Mouse (Mus musculus): ENCODE results near the gene Sh3gl1. TPM values are rescaled to one million over a fixed set of nuclear protein-coding genes. Genes with fewer than 3 reads are reported as not detected.

Gene Sh3gl1
- polyA plus RNA-seq, 1 experiment from 2014 or later, result 171 TPM

DNA sequence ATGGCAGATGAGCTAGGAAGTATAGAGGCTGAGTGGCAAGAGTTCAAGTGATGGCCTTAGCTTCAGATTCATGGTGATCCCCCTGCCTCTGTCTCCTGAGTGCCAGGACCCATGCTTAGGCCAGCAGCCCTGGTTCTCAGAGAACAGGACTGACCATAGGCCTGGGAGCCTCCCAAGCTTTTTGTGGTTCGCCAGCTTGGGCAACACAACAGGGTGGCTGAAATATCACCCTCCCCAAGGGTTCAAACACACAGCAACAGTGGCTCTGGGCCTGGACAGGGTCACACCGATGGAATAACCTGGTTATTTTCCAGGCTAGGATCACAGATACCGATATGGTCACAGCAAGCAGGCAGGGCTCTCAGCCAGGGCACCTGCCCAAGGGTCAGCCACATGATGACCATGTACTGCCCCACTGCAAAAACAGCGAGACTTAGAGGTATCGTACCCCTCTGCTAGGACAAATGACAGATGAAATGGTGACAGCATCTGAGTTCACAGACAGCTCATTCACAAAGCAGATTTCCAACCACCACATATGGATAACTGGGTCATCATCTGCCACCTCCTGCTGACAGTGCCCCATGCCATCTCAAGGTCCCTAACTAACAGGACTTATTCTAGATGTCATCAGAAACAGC, 8.5 kb downstream of the Sh3gl1 start:
- Histone ChIP-seq H3K9me3 (no peaks in the 10 kb centered on the region), H3K36me3 (peaks cover 82% of the 10 kb centered on the region), H3K27ac (no peak overlapping the region), H3K4me3 (replicated peaks) (no peak overlapping the region), H3K4me1 (replicated peaks) (peaks cover 26% of the 10 kb centered on the region; the same call in 1 of the 2 replicates), H3K4me2 (no peak overlapping the region), H3K27me3 (no peaks in the 10 kb centered on the region), H3K9ac (replicated peaks) (no peak overlapping the region)
- 86% methylated on average over 5 of the region's 5 CpGs for WGBS
- no peak for ATAC-seq (ENCODE audit: insufficient number of reproducible peaks, insufficient read depth, low FRiP score, low TSS enrichment, low read depth)

DNA sequence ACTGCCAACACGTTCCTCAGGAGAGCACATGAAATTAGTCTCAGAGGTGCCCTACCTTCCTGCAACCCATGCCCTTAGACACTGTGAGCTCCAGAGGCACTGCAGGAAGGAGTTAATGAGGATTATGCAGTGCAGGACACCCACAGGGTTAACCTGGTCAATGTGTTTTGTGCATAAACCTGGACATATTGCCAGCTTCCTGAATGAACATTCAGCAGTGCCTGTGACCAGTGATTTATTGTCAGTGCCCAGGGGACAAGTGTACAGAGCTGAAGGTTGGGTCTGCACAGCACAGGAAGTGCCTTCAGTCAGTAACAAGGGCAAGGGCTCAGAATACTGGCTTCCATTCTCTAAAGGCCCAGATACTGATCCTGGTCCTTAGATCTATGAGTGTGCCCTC, 9.6 kb downstream of the Sh3gl1 start:
- H3K4me2 ChIP-seq, result no peak overlapping the region
- no peaks in the 10 kb centered on the region for H3K9me3 ChIP-seq
- H3K27me3 ChIP-seq, result no peaks in the 10 kb centered on the region
- peaks cover 81% of the 10 kb centered on the region for H3K36me3 ChIP-seq
- 31% methylated on average over 1 of the region's 1 CpGs for WGBS
- no peak overlapping the region for H3K4me3 ChIP-seq (replicated peaks)
- H3K27ac ChIP-seq, result no peak overlapping the region
- no peak overlapping the region for H3K9ac ChIP-seq (replicated peaks)
- H3K4me1 ChIP-seq (replicated peaks), result peaks cover 18% of the 10 kb centered on the region
- no peak for ATAC-seq (ENCODE audit: insufficient number of reproducible peaks, insufficient read depth, low FRiP score, low TSS enrichment, low read depth)

DNA sequence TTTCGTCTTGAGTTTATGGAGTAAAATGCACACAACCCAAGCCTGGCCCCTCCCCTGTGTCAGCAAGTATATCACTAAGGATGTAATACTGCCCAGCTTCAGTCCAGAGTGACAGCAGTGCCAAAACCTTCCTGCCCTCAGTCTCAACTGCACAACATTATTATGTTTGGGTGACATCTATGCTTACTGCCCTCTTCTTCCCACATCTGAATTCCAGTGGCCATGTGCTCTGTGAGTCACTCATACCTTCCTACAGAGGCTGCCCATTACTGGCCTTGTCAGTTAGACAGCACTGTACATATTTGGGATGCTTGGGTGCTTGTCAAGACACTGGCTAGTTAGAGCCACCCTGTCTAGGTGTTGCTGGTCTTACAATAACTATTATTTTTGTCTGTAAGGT, 10.1 kb downstream of the Sh3gl1 start:
- H3K36me3 ChIP-seq, result peaks cover 84% of the 10 kb centered on the region
- no peak overlapping the region for H3K27ac ChIP-seq
- H3K9me3 ChIP-seq, result no peaks in the 10 kb centered on the region
- 83% methylated on average over 1 of the region's 1 CpGs for WGBS
- ATAC-seq (ENCODE audit: insufficient number of reproducible peaks, insufficient read depth, low FRiP score, low TSS enrichment, low read depth), result no peak
- H3K27me3 ChIP-seq, result no peaks in the 10 kb centered on the region
- H3K9ac ChIP-seq (replicated peaks), result no peak overlapping the region
- peaks cover 18% of the 10 kb centered on the region for H3K4me1 ChIP-seq (replicated peaks)
- no peak overlapping the region for H3K4me3 ChIP-seq (replicated peaks)
- H3K4me2 ChIP-seq, result no peak overlapping the region

DNA sequence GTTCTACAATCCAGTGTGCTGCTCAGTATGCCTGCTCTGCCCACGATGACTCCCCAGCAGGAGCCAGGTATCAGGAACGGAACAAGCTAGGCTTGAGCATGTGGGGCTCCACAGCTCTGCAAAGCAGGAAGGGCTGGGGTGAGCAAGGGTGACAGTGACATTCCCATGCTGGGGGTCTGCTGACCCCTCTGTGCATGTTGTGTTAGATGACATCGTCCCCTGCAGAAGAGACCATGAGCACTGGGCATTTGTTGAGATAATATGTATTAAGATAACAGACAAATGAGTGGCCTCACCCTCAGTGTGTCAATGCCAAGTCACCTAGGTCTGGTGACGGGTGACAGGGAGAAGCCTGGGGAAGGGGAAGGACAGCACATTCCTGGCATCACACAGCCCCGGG, 11.5 kb downstream of the Sh3gl1 start:
- Histone ChIP-seq H3K36me3 (peaks cover 88% of the 10 kb centered on the region), H3K9me3 (no peaks in the 10 kb centered on the region), H3K9ac (replicated peaks) (no peak overlapping the region), H3K4me2 (no peak overlapping the region), H3K4me3 (replicated peaks) (no peak overlapping the region), H3K4me1 (replicated peaks) (peaks cover 18% of the 10 kb centered on the region; the same call in 1 of the 2 replicates), H3K27me3 (no peaks in the 10 kb centered on the region), H3K27ac (no peak overlapping the region)
- 78% methylated on average over 5 of the region's 5 CpGs for whole genome bisulfite sequencing
- no peak for ATAC-seq (ENCODE audit: insufficient number of reproducible peaks, insufficient read depth, low FRiP score, low TSS enrichment, low read depth)

DNA sequence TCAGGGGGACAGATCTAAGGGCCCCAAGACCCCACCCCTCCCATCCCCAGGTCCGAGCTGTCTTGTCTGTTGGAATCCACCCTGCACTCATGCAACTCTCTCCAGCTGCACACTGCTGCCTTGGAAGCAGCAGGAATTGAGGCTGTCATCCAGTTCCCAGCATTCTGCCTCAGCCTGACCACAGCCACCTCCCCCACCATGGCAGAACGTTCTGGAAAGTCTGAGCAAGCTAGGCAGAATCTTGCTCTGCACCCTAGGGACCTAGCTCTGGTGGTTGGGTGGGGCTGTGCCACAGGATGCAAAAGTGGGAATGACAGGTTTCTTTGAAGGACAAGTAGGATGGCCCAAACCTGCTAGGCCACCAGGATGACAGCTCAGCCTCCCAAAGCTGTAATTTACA, 12.0 kb downstream of the Sh3gl1 start:
- Histone ChIP-seq H3K9me3 (no peaks in the 10 kb centered on the region), H3K4me1 (replicated peaks) (peaks cover 18% of the 10 kb centered on the region; the same call in 1 of the 2 replicates), H3K9ac (replicated peaks) (no peak overlapping the region), H3K4me3 (replicated peaks) (no peak overlapping the region), H3K27me3 (no peaks in the 10 kb centered on the region), H3K4me2 (no peak overlapping the region), H3K27ac (0 out of 2 replicates have a peak overlapping the region, but pooled peaks have one; percentile 23), H3K36me3 (peaks cover 88% of the 10 kb centered on the region)
- WGBS, result 71% methylated on average over 2 of the region's 2 CpGs
- no peak for ATAC-seq (ENCODE audit: insufficient number of reproducible peaks, insufficient read depth, low FRiP score, low TSS enrichment, low read depth)

DNA sequence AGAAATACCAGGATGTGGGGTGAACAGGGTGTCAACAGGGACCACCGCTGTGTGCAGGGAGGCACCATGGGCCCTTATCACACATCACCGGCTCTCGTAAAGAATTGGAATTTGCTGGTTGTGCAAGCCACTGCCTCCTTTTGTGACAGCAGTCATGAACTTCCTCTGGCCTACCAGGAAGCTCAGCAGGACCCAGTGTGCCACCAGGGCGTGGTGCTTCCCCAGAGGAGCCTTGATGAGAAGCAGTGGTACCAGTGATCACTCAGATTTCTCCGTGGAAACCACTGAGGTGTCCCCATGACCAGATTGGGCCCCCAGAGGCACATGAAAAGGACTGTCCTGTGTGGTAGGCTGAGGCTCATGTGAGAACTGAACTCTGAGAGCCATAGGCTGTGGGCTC, 13.0 kb downstream of the Sh3gl1 start:
- no peak overlapping the region for H3K27ac ChIP-seq
- H3K4me2 ChIP-seq, result no peak overlapping the region
- peaks cover 18% of the 10 kb centered on the region; the same call in 1 of the 2 replicates for H3K4me1 ChIP-seq (replicated peaks)
- peaks cover 88% of the 10 kb centered on the region for H3K36me3 ChIP-seq
- 86% methylated on average over 5 of the region's 5 CpGs for WGBS
- ATAC-seq (ENCODE audit: insufficient number of reproducible peaks, insufficient read depth, low FRiP score, low TSS enrichment, low read depth), result no peak
- no peak overlapping the region for H3K9ac ChIP-seq (replicated peaks)
- H3K9me3 ChIP-seq, result no peaks in the 10 kb centered on the region
- H3K27me3 ChIP-seq, result no peaks in the 10 kb centered on the region
- H3K4me3 ChIP-seq (replicated peaks), result no peak overlapping the region

DNA sequence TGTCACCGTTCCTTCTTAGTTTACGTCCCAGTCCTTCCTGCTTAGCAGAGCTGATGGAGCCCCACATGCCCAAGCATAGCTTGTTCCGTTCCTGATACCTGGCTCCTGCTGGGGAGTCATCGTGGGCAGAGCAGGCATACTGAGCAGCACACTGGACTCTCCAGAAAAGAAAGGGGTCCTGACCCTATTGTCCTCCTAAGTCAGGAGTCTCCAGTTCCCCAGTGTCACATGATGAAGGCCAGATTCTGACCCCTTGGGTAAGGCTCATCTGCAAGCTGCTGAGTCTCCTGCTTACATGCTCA, 13.5 kb downstream of the Sh3gl1 start:
- Histone ChIP-seq H3K4me2 (no peak overlapping the region), H3K36me3 (peaks cover 88% of the 10 kb centered on the region), H3K9me3 (no peaks in the 10 kb centered on the region), H3K4me3 (replicated peaks) (no peak overlapping the region), H3K27me3 (no peaks in the 10 kb centered on the region), H3K4me1 (replicated peaks) (peaks cover 18% of the 10 kb centered on the region; the same call in 1 of the 2 replicates), H3K27ac (no peak overlapping the region), H3K9ac (replicated peaks) (no peak overlapping the region)
- no peak for ATAC-seq (ENCODE audit: insufficient number of reproducible peaks, insufficient read depth, low FRiP score, low TSS enrichment, low read depth)
- 84% methylated on average over 4 of the region's 4 CpGs for WGBS

DNA sequence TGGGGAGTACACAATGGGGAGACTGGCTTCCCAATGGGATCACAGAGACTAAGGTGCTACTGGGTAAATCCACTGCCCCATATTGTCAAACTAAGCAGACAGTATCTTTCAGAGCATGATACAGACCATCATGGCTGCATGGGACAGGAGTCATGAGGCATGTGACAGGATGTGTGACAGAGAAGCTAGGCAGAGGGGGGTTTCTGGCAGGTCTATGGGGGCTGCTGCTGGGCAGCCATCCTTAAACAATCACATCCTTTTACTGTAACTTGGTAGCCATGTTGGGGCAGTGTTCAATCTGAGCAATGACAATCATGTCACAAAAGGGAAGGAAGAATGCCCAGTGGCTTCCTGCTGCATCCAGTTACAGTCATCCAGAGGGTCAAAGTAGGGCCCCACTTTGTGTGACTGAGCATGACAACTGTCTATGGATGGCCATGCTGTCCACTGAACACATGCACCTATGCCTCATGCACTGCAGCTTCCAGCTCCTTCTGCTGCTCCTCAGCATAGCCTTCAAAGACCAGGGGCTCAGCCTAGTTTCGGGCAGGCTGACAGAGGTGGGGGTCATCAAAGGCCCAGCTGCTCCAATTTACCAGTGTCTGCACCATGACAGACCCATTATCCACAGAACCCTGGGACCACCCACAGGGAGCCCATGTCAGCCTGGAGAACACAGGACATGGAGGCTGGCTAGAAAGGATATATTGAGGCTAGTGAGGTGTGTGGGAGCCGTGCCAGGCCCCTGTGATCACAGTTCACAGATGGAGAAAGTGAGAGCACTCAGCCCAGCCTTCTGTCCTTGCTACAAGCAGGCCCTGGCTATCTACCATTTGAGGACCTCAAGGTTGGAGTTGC, 14.1 kb downstream of the Sh3gl1 start:
- no peak for ATAC-seq (ENCODE audit: insufficient number of reproducible peaks, insufficient read depth, low FRiP score, low TSS enrichment, low read depth)
- Histone ChIP-seq H3K4me2 (no peak overlapping the region), H3K9me3 (no peaks in the 10 kb centered on the region), H3K4me3 (replicated peaks) (no peak overlapping the region), H3K4me1 (replicated peaks) (peaks cover 13% of the 10 kb centered on the region; the same call in 1 of the 2 replicates), H3K27ac (no peak overlapping the region), H3K27me3 (no peaks in the 10 kb centered on the region), H3K36me3 (peaks cover 88% of the 10 kb centered on the region), H3K9ac (replicated peaks) (no peak overlapping the region)
- WGBS, result 42% methylated on average over 2 of the region's 2 CpGs

DNA sequence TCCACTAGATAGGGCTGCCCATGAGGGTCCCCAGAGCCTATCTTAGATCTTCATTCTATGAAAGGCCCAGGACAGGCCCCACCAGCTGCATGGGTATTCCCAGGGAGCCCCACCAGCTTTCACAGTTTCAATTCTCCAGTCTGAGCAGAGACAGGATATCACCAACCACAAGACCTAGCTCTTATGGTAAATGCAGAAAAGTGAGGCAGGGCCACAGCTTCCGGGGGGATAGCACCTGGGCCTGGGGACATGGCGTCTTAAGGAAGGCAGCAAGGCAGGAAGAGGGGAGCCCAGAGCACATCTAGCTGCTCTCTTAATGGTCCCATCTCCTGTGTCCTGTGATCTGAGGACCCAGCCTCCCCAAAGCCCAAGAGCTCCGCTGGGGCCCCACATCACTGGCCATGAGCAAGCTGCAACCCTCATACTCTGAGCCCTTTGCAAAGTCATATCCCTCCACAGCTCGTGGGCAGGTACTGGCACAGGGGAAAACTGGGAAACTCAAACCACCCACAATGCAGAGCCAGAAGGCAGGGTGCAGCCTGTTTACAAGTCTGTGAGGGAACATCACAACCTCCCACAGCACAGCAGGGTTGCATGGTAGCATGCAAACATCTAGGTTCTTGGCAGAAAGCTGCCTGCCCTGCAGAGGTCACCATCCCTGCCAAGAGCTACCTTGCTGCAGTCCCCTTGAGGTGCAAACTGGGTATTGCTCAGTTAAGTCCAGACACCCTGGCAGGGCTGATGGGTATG, 15.1 kb downstream of the Sh3gl1 start:
- Histone ChIP-seq H3K9me3 (no peaks in the 10 kb centered on the region), H3K4me1 (replicated peaks) (peaks cover 3% of the 10 kb centered on the region; the same call in 1 of the 2 replicates), H3K9ac (replicated peaks) (no peak overlapping the region), H3K27me3 (no peaks in the 10 kb centered on the region), H3K27ac (peak overlapping the region; percentile 35), H3K4me2 (no peak overlapping the region), H3K4me3 (replicated peaks) (no peak overlapping the region), H3K36me3 (peaks cover 91% of the 10 kb centered on the region)
- ATAC-seq (ENCODE audit: insufficient number of reproducible peaks, insufficient read depth, low FRiP score, low TSS enrichment, low read depth), result no peak
- 84% methylated on average over 4 of the region's 4 CpGs for WGBS

DNA sequence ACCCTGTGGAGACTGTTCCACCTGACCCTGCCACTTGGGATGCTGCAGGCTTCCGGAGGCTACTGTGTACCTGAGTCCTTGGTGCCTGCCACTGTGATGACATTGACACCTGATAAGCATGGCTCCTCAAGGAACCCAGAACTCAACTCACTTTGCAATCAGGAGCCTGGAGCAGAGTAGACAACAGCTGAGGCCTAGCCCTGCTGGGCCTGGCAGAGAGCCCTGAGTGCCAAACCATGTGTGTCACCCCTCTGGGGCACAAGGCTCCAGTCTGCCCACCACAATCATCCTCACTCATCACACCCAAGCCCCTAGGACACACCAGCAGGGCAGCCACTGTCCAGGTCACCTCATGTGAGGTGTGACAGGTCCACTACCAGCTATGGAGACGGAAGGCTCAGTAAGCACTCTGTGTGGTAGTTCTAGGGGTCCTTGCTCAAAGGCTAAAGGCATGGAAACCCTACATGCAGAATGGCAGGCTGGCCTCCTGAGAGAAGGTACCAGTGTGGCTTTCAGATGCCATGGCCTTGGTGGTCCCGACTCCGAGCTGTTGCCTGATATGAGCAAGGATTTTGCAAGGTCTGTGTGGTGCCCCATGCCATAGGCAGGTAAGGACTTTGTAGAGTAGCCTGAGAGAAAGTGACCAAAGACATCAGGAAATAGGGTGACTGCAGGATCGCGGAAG, 15.9 kb downstream of the Sh3gl1 start:
- WGBS, result 89% methylated on average over 6 of the region's 6 CpGs
- Histone ChIP-seq H3K9me3 (no peaks in the 10 kb centered on the region), H3K4me1 (replicated peaks) (no peaks in the 10 kb centered on the region; the same call in 1 of the 2 replicates), H3K9ac (replicated peaks) (no peak overlapping the region), H3K36me3 (peaks cover 92% of the 10 kb centered on the region), H3K27me3 (no peaks in the 10 kb centered on the region), H3K4me3 (replicated peaks) (no peak overlapping the region), H3K27ac (no peak overlapping the region), H3K4me2 (no peak overlapping the region)
- no peak for ATAC-seq (ENCODE audit: insufficient number of reproducible peaks, insufficient read depth, low FRiP score, low TSS enrichment, low read depth)
